Mouse (Mus musculus) liver, adult 2 months (tissue): ENCODE data around the gene Gla.

Experiments
- CTCF ChIP-seq: fragments of 200-500 bp; IDR thresholded peaks from 2 replicates; pipeline ENCODE4 v1.5.1; 2011; ENCODE audit warnings: low read depth, low read length, control low read depth
- POLR2A ChIP-seq: fragments of 200-500 bp; IDR thresholded peaks from 2 replicates; pipeline ENCODE4 v1.6.1; 2011; ENCODE audit warnings: low read length, control low read depth; ENCODE audit not compliant: insufficient read depth; ENCODE audit errors: extremely low read depth

DNA sequence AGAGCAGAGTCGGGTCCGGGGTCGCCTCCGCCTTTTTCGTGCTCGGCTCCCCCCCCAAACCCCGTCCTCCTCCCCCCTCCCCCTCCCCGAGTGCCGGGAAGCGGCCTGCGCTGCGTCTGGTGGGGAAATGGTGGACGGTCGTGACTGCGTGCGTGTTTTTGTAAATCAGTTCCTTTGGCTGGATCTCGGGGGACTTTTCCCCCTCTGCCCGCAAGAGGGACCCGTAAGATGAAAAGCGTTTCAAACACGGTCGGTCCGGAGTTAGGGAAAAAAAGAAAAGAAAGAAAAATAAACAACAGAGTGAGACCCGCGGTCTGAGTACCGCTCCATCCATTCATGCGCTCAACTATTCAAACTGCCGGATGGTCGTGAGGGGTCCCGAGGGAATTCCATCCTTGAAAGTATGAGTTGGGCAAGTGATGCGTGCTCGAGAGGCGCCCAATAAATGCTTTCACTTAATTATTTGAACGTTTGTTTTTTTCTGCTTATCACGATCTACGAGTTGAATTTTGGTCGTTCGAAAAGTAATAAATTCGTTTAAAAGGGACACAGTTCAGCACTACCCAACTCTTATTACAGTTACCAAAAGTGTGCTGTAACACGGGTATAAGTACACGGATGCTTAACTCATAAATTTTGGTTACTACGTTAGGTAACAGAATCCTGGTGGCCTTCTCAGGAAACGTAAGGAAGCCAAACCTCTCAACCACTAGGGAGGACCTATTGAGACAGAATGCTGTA is 625 bp upstream of the Gla start:
- TF ChIP-seq CTCF (no peak), POLR2A (no peak)
